Mouse (Mus musculus): ENCODE measurements around the gene Nudt3. TPM values are rescaled to one million over a fixed set of nuclear protein-coding genes. Genes with fewer than 3 reads are reported as not detected.

Gene Nudt3
- 68.1 and 68.2 TPM in 2 replicates for polyA plus RNA-seq (2015; fragmentation: Nextera tagmentation; extraction: Ambion mirVana)

DNA sequence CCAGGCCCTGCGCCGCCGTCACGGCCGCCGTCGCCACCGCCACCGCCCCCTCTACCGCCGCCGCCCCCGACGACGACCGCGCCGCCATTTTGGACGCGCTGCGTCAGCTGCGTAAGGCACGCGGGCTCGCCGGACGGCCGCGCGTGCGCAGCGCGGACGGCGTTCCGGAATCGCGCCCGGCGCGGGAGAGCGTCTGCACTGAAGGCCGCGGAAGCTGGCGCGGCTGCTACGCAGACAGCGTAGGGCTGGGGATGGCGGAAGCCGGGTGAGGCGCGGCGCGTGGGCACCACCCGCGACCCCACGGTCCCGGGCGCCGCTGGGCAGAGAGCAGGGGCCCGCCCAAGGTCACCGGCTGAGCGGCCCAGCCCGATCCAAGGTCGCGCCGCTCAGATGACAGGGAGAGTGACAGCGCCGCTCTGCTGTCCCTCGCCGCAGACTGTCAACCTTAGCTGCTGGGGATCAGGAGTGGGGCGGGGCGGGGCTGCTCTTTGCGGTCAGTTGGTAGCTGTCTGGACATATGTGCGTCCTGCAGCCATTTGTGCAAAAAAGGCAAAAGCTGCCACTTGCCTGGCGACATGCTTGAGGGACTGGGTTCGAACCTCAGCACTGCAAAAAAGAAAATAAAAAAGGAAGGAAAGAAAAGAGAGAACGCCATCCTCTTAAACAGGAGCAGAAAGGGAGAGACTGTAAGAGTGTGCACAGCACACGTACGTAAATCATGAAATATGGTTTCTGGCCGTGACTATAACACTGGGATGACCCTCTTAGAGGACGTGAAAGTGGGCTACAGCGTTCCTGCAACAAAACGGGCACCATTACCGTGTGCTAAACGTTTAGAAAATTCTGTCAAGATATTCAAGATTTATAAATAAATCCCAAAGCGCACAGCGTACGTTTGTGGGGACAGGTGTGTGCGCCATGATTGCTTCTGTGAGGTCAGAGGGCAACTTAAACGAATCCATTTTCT is at the start of gene Nudt3:
Nudt3 (minus strand) TSS at position 136 of the 967 bp plus-strand sequence.

DNA sequence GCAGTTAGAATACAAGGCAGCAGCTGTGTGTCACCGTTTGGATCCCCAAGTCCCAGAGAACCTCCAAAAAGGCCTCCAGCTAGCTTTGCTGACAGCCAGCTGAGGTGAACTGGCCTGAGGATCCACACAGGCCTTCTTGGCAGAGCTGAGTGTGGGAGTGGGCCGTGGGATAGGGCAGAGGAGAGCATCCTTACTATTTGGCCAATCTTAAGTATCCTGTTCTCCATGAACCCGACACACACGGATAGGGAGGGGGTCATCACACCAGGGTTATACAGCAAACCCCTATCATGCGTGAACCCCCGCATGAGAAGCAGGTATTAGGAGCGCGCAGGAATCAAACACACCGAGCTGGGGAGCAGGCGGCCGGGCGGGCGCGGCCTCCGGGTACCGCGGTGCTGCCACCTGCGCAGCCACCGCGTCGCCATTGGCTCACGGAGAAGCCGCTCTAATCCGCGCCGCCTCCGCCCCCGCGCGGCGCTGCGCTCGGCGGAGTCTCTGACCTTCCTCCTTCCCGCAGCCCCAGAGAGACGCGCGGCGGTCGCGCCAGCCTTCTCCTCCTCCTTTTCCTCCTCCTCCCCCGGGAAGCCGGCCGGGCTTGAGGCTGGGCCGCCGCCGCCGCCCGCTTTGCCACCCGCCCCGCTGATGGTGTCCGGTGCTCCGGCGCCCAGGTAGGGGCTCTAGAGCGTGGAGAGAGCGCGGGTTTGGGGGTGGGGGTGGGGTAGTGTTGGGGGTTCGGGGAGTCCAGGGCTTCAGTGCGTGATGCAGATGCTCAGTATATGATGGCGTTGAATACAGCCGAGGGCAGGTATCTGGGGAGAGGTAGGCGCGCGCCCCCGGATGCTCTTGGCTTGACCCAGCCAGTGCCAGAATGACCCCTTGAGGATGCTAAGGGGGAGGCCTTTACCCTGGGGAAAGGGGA is 32.1 kb upstream of the Nudt3 start, which contains the start of gene Pacsin1:
Pacsin1 (plus strand) TSS at position 421 of the 922 bp plus-strand sequence.

DNA sequence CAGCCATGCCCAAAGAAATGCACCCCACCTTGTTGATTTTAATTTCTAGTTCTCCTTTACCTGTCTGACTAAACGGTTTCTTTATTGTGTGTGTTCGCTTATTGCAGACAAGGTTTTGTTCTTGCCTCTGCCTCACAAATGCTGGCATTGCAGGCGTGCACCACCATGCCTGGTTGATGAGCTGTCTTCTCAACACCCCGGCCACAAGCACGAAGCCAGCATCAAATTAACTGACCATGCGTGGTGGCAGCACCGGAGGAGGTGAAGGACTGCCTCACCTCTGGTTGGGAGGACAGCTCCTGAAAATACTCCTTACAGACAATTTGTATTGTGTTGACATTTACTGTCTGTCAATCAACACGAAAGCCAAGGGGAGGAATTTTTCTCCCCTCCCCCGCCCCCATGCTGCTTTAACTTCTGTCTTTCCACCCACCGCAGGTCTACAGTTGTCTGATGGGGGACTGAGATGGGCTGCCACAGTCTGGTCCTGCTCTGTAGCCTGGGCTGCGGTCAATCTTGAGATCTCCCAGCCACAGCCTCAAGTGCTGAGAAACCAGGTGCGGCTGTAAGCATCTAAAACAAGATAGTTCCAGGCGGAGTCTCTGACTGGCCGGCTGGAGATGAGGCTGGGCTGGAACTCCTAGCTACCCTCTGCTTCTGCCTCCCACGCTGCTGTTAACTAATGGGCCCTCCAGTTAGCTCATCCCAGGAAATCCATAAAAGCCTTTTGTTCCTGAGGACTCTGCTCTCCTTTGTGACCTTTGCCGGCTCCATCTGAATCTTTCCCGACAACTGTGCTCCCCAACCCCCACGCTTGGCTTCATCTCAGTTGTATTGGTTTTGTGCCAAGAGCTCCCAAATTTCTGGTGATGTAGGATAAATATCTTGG is 13.1 kb upstream of the Nudt3 start, which contains the start of gene Rps10:
Rps10 (minus strand) TSS at position 538 of the 889 bp plus-strand sequence.

DNA sequence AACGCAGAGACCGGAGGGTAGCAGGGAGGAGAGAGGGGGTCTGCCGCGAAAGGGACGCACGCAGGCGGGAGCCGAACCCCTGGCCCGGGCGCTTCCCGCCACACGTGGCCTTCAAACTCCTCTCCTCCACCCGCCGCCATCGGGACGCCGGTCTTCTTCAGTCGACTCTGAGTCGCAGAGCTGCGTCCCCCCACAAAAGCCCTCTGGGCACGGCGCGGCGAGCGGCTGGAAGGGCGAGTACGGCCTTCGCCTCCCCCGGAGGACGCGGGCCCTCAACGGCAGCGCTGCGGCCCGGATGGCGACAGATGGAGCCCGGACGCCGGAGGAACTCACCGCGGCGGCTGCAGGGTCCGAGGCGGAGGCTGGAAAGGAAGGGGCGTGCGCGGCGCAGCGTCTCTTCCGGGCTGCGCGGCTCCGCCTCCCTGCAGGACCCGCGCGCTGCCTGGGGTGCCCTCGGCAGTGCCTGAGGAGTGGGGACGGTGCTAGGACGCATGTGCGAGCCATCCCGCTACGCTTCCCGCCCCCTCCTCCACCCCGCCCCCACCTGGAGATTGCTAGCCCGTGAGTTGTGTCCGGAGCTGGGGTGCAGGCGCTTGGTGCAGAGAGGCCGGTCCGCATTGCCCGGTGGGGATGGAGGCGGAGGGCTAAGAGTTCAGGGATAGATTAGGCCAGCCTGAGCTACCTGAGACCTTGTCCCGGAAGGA is 11.7 kb upstream of the Nudt3 start, which contains the start of gene RPS10-NUDT3:
RPS10-NUDT3 (minus strand) TSS at position 352 of the 704 bp plus-strand sequence.

DNA sequence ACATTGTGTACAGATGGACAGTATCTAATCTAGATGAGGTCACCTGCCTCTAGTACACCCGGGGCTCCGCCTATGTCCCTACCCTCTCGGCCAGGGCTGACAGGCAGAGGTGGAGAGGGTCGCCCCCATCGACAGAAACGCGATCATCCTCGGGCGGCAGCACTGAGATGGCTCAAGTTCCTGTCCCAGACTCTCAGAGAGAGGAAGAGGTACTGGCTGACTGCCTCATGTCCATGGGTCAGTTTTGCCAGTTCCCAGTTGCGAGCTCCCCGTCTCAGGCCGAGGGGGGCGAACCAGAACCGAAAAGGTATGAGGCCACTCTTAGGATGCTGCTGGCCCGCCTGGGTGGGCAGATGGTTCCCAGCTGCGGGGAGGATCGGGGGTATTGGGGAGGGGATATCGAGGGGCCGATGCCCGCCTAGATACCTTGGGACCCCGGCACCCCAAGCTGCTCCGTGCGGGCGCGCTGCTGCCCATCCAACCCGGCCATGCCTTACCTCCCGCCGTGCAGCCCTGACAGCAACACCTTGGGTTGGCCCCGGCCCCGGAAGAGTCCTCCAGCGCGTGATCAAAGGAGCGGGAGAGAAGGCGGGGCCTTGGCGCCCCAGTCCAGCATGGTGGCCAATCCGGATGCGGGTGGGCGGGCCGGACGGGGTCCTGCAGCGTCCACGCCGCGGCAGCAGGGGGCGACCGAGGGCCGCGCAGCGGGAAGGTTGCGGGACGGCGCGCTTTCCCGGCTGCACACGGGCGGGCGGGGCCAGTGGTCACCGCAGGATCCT is 57.9 kb downstream of the Nudt3 start, which contains the start of gene AI413582:
AI413582 (minus strand) TSS at position 594 of the 779 bp plus-strand sequence.

DNA sequence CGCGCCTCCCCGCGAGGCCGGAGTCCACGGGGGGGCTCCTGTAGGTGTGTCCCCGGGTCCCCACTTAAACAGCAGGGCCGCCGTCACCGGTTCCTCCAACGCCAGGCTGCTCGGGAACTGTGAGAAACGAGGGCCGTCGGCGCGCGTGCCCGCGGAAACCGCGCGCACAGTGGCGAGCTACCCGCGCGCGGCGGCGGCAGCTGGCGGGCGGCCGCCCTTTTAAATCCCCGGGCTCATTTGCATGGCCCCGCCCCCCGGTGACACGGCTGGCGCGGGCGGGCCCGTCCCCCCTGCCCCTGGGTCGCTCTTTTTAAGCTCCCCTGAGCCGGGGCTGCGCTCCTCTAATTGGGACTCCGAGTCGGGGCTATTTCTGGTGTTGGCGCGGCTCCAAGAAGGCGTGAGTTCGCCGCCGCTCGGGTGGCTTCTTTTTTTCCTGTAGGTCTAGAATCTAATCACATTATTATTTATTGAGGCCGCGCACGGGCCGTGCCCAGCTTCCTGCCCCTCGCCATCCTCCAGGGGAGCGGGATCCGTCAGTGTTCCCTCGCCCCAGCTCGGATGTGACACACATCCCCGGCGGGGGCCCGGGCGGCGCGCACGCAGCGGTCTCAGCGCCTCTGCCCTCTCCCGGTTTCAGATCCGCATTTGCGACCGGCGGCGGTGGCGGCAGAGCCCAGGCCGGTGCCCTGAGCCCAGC is 66.8 kb downstream of the Nudt3 start, which contains the start of gene Hmga1:
Hmga1 (plus strand) TSS at position 183 of the 697 bp plus-strand sequence.

Other genes starting within 250 kb of the Nudt3 start
- gene Grm4, start 102.1 kb downstream of the Nudt3 start, polyA plus RNA-seq (2015; fragmentation: Nextera tagmentation; extraction: Ambion mirVana): 0.39 and 0.47 TPM in 2 replicates
- gene Hmga1, start 67.0 kb downstream of the Nudt3 start, polyA plus RNA-seq (2015; fragmentation: Nextera tagmentation; extraction: Ambion mirVana): 50.7 and 54.5 TPM in 2 replicates
- gene AI413582, start 57.7 kb downstream of the Nudt3 start, polyA plus RNA-seq (2015; fragmentation: Nextera tagmentation; extraction: Ambion mirVana): 29.8 and 44.3 TPM in 2 replicates
- not detected in 2 replicates for gene RPS10-NUDT3, start 11.7 kb upstream of the Nudt3 start, polyA plus RNA-seq (2015; fragmentation: Nextera tagmentation; extraction: Ambion mirVana)
- 862 and 1,179 TPM in 2 replicates for gene Rps10, start 13.2 kb upstream of the Nudt3 start, polyA plus RNA-seq (2015; fragmentation: Nextera tagmentation; extraction: Ambion mirVana)
- gene Pacsin1, start 32.0 kb upstream of the Nudt3 start, polyA plus RNA-seq (2015; fragmentation: Nextera tagmentation; extraction: Ambion mirVana): 4.0 and 6.4 TPM in 2 replicates
- 0.25 and 0.27 TPM in 2 replicates for gene Spdef, start 105.5 kb upstream of the Nudt3 start, polyA plus RNA-seq (2015; fragmentation: Nextera tagmentation; extraction: Ambion mirVana)
- gene D17Wsu92e, start 197.2 kb upstream of the Nudt3 start, polyA plus RNA-seq (2015; fragmentation: Nextera tagmentation; extraction: Ambion mirVana): 13.6 and 21.4 TPM in 2 replicates
- gene Snrpc, start 214.7 kb upstream of the Nudt3 start, polyA plus RNA-seq (2015; fragmentation: Nextera tagmentation; extraction: Ambion mirVana): 206 and 224 TPM in 2 replicates
- 2.0 and 2.4 TPM in 2 replicates for gene Uhrf1bp1, start 232.9 kb upstream of the Nudt3 start, polyA plus RNA-seq (2015; fragmentation: Nextera tagmentation; extraction: Ambion mirVana)